Mouse (Mus musculus) stomach, embryonic 15.5 days (tissue): ENCODE results near the gene Il18bp. TPM values are rescaled to one million over a fixed set of nuclear protein-coding genes. Genes with fewer than 3 reads are reported as not detected.

ENCODE experiments used
- ATAC-seq: fragments of 200-750 bp; cut with Nextera tagmentation; 2 replicates; pipeline ENCODE4 v1.8.0; 2017; ENCODE audit warnings: low read depth, moderate number of reproducible peaks, moderate TSS enrichment; ENCODE audit not compliant: insufficient read depth, low FRiP score
- H3K27ac ChIP-seq: fragments of 300-500 bp; sonication (generic); 2 replicates; pipeline ENCODE4 v1.5.1; 2015; ENCODE audit warnings: mild to moderate bottlenecking, inconsistent platforms
- H3K27me3 ChIP-seq: fragments of 300-500 bp; sonication (generic); replicated peaks from 2 replicates; pipeline ENCODE4 v1.6.1; 2015; ENCODE audit warnings: inconsistent platforms
- H3K36me3 ChIP-seq: fragments of 300-500 bp; sonication (generic); 2 replicates; pipeline ENCODE4 v1.6.1; 2015; ENCODE audit warnings: inconsistent platforms
- H3K4me1 ChIP-seq: fragments of 300-500 bp; sonication (generic); 2 replicates; pipeline ENCODE4 v1.6.1; 2015; ENCODE audit warnings: inconsistent platforms
- H3K4me2 ChIP-seq: fragments of 300-500 bp; sonication (generic); 2 replicates; pipeline ENCODE4 v1.6.1; 2015; ENCODE audit warnings: mild to moderate bottlenecking, inconsistent platforms
- H3K4me3 ChIP-seq: fragments of 300-500 bp; sonication (generic); replicated peaks from 2 replicates; pipeline ENCODE4 v1.5.1; 2015; ENCODE audit warnings: inconsistent platforms
- H3K9ac ChIP-seq: fragments of 300-500 bp; sonication (generic); 2 replicates; pipeline ENCODE4 v1.6.1; 2015; ENCODE audit warnings: inconsistent platforms
- H3K9me3 ChIP-seq: fragments of 300-500 bp; sonication (generic); 2 replicates; pipeline ENCODE4 v1.6.1; 2016; ENCODE audit warnings: inconsistent platforms
- WGBS: fragments of 180-500 bp; shearing (Covaris S2); methylation state at CpG from one replicate; pipeline ENCODE4 v1.1.7; 2015; 5-methylcytosine and 5-hydroxymethylcytosine counted together
- polyA plus RNA-seq: library from polyadenylated mRNA; unstranded; fragments of >200 nt; fragmentation: Nextera tagmentation; extraction: Ambion mirVana; gene quantifications from 2 replicates; pipeline ENCODE4 v1.2.1, GENCODE M21; 2015

Gene Il18bp
- polyA plus RNA-seq, 1 experiment from 2014 or later = 3.1 TPM

DNA sequence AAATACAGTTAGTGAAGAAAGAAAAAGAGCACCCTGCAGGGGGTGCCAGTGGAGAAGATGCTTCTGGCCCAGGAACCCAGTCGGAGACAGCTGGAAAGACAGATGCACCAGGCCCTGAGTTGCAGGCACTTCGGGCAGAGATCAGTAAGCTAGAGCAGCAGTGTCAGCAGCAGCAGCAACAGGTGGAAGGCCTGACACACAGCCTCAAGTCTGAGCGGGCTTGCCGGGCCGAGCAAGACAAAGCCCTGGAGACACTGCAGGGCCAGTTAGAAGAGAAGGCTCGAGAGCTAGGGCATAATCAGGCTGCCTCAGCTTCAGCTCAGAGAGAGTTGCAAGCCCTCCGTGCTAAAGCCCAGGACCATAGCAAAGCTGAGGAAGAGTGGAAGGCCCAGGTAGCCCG is 18.2 kb downstream of the Il18bp start:
- Histone ChIP-seq H3K4me2 (no peak overlapping the region), H3K9me3 (no peaks in the 10 kb centered on the region), H3K4me1 (no peaks in the 10 kb centered on the region), H3K27ac (no peak overlapping the region), H3K4me3 (no peak overlapping the region), H3K36me3 (peaks cover 67% of the 10 kb centered on the region), H3K9ac (no peak overlapping the region), H3K27me3 (no peaks in the 10 kb centered on the region)
- ATAC-seq = no peak
- 91% methylated on average over 8 of the region's 8 CpGs for WGBS

DNA sequence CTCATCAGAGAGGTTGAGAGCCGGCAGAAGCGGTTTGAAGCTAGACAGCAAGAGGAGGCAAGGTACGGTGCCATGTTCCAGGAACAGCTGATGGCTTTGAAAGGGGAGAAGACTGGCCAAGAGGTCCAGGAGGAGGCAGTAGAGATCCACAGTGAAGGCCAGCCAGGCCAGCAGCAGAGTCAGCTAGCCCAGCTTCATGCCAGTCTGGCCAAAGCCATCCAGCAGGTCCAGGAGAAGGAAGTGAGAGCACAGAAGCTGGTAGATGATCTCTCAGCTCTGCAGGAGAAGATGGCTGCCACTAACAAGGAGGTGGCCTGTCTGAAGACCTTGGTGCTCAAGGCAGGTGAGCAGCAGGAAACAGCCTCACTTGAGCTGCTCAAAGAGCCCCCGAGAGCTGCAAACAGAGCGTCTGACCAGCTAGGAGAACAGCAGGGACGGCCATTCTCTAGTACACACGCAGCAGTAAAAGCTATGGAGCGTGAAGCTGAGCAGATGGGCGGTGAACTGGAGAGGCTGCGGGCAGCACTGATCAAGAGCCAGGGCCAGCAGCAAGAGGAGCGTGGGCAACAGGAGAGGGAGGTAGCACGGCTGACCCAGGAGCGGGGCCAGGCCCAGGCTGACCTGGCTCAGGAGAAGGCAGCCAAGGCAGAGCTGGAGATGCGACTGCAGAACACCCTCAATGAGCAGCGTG is 18.9 kb downstream of the Il18bp start:
- H3K27me3 ChIP-seq = no peaks in the 10 kb centered on the region
- no peak overlapping the region for H3K4me2 ChIP-seq
- H3K9ac ChIP-seq = no peak overlapping the region
- no peaks in the 10 kb centered on the region for H3K4me1 ChIP-seq
- 96% methylated on average over 15 of the region's 15 CpGs for WGBS
- peaks cover 71% of the 10 kb centered on the region for H3K36me3 ChIP-seq
- H3K27ac ChIP-seq = no peak overlapping the region
- no peak for ATAC-seq
- H3K4me3 ChIP-seq = no peak overlapping the region
- H3K9me3 ChIP-seq = no peaks in the 10 kb centered on the region

DNA sequence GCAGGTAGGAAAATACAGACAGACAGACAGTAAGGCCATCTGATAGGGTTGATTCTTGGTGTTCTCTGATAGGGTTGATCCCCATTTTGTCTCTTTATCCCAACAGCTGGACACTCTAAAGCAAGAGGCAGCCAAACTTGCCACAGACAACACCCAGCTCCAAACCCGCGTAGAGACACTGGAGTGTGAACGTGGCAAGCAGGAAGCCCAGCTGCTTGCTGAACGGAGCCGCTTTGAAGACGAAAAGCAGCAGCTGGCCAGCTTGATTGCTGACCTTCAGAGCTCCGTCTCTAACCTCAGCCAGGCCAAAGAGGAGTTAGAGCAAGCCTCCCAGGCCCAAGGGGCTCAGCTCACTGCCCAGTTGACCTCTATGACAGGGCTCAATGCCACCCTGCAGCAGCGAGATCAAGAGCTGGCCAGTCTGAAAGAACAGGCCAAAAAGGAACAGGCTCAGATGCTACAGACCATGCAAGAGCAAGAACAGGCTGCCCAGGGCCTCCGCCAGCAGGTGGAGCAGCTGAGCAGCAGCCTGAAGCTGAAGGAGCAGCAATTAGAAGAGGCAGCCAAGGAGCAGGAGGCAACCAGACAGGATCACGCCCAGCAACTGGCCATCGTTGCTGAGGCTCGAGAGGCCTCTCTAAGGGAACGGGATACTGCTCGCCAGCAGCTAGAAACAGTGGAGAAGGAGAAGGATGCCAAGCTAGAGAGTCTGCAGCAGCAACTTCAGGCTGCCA is 20.1 kb downstream of the Il18bp start:
- no peaks in the 10 kb centered on the region for H3K9me3 ChIP-seq
- no peaks in the 10 kb centered on the region for H3K27me3 ChIP-seq
- 59% methylated on average over 14 of the region's 14 CpGs for WGBS
- H3K27ac ChIP-seq = 0 out of 2 replicates have a peak overlapping the region, but pooled peaks have one; percentile 48
- H3K9ac ChIP-seq = no peak overlapping the region
- peak; percentile 54; the same call in 1 of the 2 replicates for ATAC-seq
- peaks cover 82% of the 10 kb centered on the region for H3K36me3 ChIP-seq
- H3K4me2 ChIP-seq = no peak overlapping the region
- H3K4me3 ChIP-seq = no peak overlapping the region
- H3K4me1 ChIP-seq = no peaks in the 10 kb centered on the region

DNA sequence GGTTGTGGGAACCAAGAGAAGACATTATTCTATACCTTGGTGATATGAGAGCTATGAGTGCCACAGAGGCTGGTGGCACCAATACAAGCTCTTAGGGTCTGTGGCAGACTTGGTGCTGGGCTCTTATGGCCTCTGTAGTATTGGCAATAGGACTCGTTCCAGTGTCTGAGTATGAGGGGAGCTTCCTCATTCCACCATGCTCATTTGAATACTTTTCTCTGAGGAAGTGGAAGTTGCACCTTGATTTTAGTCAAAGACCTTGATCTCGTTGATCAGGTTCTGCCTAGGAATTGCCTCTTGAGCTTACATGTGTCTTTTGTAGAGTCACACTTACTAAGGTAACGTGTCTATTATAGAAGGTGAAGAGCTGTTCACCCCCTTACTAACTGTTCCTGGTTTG is 24.2 kb downstream of the Il18bp start:
- Histone ChIP-seq H3K36me3 (peaks cover 77% of the 10 kb centered on the region), H3K9ac (no peak overlapping the region), H3K4me1 (no peaks in the 10 kb centered on the region), H3K27ac (no peak overlapping the region), H3K4me3 (no peak overlapping the region), H3K9me3 (no peaks in the 10 kb centered on the region), H3K27me3 (no peaks in the 10 kb centered on the region), H3K4me2 (no peak overlapping the region)
- ATAC-seq = no peak
- 84% methylated on average over 3 of the region's 3 CpGs for WGBS

DNA sequence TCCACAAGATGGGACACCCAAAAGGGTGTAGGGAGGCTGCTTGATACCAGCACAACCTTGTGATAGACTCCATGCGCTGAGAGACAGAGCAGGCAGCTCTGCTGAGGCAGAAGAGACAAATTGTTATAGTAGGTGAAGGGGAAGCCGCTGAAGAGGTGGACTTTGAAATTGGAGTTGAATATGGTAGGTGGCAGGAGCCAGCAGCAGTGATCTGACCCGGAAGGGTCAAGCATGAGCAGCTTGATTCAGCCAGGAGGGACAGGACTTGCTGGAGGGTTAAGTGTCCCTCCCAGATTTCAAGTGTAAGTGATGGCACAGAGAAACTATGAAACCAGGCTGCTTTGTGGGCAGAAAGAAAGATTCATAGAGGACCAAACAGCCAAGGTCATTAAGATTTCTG is 33.4 kb downstream of the Il18bp start:
- 95% methylated on average over 3 of the region's 3 CpGs for WGBS
- no peaks in the 10 kb centered on the region for H3K9me3 ChIP-seq
- H3K9ac ChIP-seq = no peak overlapping the region
- no peak for ATAC-seq
- no peak overlapping the region for H3K4me3 ChIP-seq
- H3K4me1 ChIP-seq = no peaks in the 10 kb centered on the region
- H3K27me3 ChIP-seq = no peaks in the 10 kb centered on the region
- no peak overlapping the region for H3K4me2 ChIP-seq
- H3K27ac ChIP-seq = no peak overlapping the region
- peaks cover 27% of the 10 kb centered on the region; the same call in 1 of the 2 replicates for H3K36me3 ChIP-seq

DNA sequence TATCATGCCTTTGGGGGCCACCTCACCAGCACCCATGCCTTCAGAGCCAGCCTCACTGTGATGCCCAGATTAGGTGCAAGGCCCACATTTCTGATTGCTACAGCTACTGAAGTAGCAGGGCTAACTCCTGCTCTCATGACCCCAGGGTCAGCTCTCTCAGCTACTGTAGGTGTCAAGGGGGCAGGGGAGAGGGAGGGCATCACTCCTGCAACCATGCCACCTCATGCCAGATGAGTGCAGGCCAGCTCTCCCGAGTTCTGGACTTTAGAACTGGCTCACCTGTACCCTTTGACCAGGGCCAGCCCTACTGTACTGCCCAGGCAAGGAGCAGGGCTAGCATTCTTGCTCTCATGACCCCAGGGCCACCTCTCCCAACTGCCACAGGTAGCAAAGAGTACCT is 35.8 kb downstream of the Il18bp start:
- ATAC-seq = 0 out of 2 replicates have a peak, but pooled peaks have one; percentile 14
- Histone ChIP-seq H3K9ac (no peak overlapping the region), H3K27me3 (no peaks in the 10 kb centered on the region), H3K27ac (no peak overlapping the region), H3K4me1 (no peaks in the 10 kb centered on the region), H3K4me3 (no peak overlapping the region), H3K4me2 (no peak overlapping the region), H3K9me3 (no peaks in the 10 kb centered on the region), H3K36me3 (peaks cover 7% of the 10 kb centered on the region; the same call in 1 of the 2 replicates)
- 82% methylated on average over 1 of the region's 1 CpGs for WGBS

DNA sequence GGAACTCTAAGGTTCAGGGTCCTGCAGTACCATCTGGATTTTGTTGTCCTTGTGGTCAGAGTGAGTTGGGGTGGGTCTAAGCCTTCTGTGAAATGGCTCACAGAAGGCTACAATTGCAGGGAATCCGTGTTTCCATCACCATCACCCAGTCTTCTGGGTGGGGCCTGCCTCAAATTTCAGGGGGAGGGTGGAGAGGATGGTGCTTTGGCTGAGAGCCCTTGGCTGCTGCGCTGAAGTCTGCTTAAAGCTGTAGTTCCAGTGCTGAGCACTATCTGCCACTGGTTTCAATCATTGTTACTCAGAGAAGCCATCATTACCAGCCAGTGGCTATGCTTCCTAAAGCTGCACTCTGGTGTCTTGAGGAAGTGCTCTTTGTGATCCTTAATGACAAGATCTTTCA is 44.0 kb downstream of the Il18bp start:
- Histone ChIP-seq H3K9me3 (no peaks in the 10 kb centered on the region), H3K9ac (no peak overlapping the region), H3K36me3 (no peaks in the 10 kb centered on the region), H3K27ac (peak overlapping the region; percentile 18; the same call in 1 of the 2 replicates), H3K4me2 (no peak overlapping the region), H3K4me3 (no peak overlapping the region), H3K4me1 (peaks cover 29% of the 10 kb centered on the region), H3K27me3 (no peaks in the 10 kb centered on the region)
- 28% methylated on average over 2 of the region's 2 CpGs for whole genome bisulfite sequencing
- ATAC-seq = no peak

DNA sequence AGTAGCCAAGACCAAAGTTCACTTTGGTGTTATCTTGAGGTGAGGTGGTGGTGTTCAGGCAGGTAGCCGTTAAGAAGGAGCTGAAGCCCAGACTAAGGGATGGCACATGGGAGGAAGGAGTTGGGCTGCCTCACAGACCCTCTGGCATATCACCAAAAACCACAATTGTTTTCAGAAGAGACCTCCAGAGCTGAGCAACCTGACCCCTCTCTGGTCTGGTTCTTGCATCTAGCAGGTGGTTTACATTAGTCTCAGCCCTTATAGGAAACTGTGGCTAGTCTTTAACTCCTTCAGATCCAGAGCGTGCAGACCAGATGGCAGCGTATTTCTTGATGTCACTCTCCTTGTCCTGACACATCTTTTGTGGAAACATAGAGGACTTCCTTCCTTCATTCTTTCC is 44.8 kb downstream of the Il18bp start:
- no peak for ATAC-seq
- Histone ChIP-seq H3K4me3 (no peak overlapping the region), H3K4me2 (no peak overlapping the region), H3K36me3 (no peaks in the 10 kb centered on the region), H3K4me1 (peaks cover 33% of the 10 kb centered on the region), H3K27me3 (no peaks in the 10 kb centered on the region), H3K9ac (no peak overlapping the region), H3K27ac (0 out of 2 replicates have a peak overlapping the region, but pooled peaks have one; percentile 13), H3K9me3 (no peaks in the 10 kb centered on the region)
- 54% methylated on average over 3 of the region's 3 CpGs for WGBS

DNA sequence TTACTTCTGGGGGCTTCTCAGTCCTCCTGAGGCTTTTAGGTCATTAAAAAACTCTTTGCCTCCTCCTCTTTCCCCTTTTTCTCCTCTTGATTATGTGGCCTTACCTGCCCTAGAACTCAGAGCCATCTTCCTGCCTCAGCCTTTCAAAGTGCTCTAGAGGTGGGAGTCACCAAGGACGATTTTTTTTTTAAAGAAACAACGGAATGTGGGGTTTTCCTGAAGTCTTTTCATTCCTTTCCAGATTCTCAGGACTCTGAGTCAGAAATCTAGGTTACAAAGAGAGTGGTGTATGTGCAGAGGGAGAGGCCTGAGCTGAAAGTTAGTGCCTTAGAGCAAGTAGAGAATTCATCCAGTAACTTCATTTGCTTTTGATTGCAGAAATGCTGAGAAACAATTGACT is 46.8 kb downstream of the Il18bp start:
- WGBS = 27% methylated on average over 2 of the region's 2 CpGs
- Histone ChIP-seq H3K4me1 (peaks cover 34% of the 10 kb centered on the region), H3K9me3 (no peaks in the 10 kb centered on the region), H3K4me2 (peak overlapping the region; percentile 76), H3K27ac (peak overlapping the region; percentile 99), H3K27me3 (no peaks in the 10 kb centered on the region), H3K36me3 (no peaks in the 10 kb centered on the region), H3K9ac (peak overlapping the region; percentile 11; the same call in 1 of the 2 replicates), H3K4me3 (peak overlapping the region; percentile 64)
- ATAC-seq = no peak

DNA sequence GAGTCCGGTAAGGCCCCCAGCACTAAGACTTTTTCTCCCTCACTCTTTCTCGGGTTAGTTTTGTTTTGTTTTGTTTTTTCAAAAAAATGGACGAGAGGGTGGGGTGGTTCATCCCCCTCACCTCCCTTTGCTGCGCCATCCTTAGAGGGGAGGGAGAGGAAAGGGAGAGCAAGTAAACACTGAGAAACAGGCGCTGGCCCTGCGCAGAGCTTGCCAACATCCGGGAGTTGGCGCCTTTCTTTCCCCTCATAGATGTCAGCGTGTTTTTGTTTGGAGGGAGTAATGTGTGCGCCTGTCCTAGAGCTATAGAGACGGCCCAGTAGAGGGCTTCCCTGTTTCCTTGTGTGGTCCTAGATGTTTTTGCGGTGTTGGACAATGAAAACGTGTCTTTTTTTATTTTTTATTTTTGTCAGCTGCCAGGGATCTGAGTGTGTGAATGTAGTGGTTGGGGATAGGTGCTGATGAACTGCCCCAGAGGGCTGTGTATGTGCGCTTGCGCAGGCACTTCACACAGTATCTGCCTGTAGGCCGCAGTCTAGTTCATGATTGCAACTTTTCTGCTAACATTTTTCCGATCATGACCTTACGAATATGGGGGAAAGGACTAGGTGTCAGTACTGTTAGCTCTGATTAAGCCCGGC is 47.5 kb downstream of the Il18bp start:
- no peaks in the 10 kb centered on the region for H3K36me3 ChIP-seq
- H3K9ac ChIP-seq = peak overlapping the region; percentile 11
- ATAC-seq = peak; percentile 62
- peak overlapping the region; percentile 76 for H3K4me2 ChIP-seq
- H3K4me3 ChIP-seq = peak overlapping the region; percentile 64
- H3K4me1 ChIP-seq = peaks cover 34% of the 10 kb centered on the region
- H3K27me3 ChIP-seq = no peaks in the 10 kb centered on the region
- 3% methylated on average over 19 of the region's 19 CpGs for WGBS
- peak overlapping the region; percentile 99 for H3K27ac ChIP-seq
- no peaks in the 10 kb centered on the region for H3K9me3 ChIP-seq

DNA sequence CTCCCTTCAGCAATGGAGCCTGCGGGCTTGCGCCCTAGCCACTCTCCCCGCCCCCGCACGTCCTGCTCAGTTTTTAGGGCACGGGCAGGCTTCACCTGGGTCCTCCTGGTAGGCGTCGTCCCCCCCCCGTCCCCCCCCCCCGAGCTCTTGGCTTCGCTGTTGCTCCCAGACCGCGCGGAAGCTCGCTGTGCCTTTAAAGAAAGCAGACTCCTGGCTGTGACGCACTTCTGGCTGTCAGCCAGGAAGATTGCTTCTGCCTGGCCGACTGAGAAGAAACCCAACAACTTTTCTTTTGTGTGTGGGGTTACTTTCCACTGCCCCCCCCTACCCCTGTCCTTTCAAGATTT is 48.1 kb downstream of the Il18bp start:
- H3K4me2 ChIP-seq = peak overlapping the region; percentile 76
- peak overlapping the region; percentile 64 for H3K4me3 ChIP-seq
- H3K9ac ChIP-seq = peak overlapping the region; percentile 49; the same call in 1 of the 2 replicates
- H3K9me3 ChIP-seq = no peaks in the 10 kb centered on the region
- no peaks in the 10 kb centered on the region for H3K27me3 ChIP-seq
- WGBS = under 1% methylated on average over 11 of the region's 17 CpGs
- no peaks in the 10 kb centered on the region for H3K36me3 ChIP-seq
- H3K4me1 ChIP-seq = peaks cover 37% of the 10 kb centered on the region
- H3K27ac ChIP-seq = peak overlapping the region; percentile 99
- peak; percentile 63 for ATAC-seq
